Mouse (Mus musculus) heart, postnatal 25 days (tissue): ENCODE results near the gene G3bp1. TPM values are rescaled to one million over a fixed set of nuclear protein-coding genes. Genes with fewer than 3 reads are reported as not detected.

Source experiments
- DNase-seq: peaks from one replicate; pipeline ENCODE4 v3.0.0; 2022; ENCODE audit warnings: low spot score
- intact Hi-C: fragments of 180-260 bp; cut with DNase I; formaldehyde crosslinking; loops from one replicate; pipeline ENCODE4 v1.15.1; 2025
- total RNA-seq, 2 experiments: library from RNA; stranded (reverse); gene quantifications; 2 replicates each; pipeline ENCODE4 v1.2.3; 2021

Gene G3bp1
- total RNA-seq, 2 experiments from 2014 or later = 39.7 to 42.8 TPM

GRCm38 (mm10) chr11:55461019-55461645, 8.4 kb upstream of the G3bp1 start, which contains the start of gene Atox1:
Atox1 (minus strand) TSS chr11:55461239.
- intact Hi-C loops = no loop called here
- DNase-seq = peak; percentile 95

- no peak for DNase-seq
- intact Hi-C loops = no loop called here
These were observed 7.3 kb upstream of the G3bp1 start for GRCm38 (mm10) chr11:55462149-55462548.

GRCm38 (mm10) chr11:55464707-55465106, 4.8 kb upstream of the G3bp1 start:
- DNase-seq = no peak
- intact Hi-C loops = no loop called here

GRCm38 (mm10) chr11:55465177-55465576, 4.3 kb upstream of the G3bp1 start:
- intact Hi-C loops = no loop called here

GRCm38 (mm10) chr11:55468012-55468411, 1.5 kb upstream of the G3bp1 start:
- intact Hi-C loops = no loop called here
- peak; percentile 22 for DNase-seq

More at GRCm38 (mm10) chr11:55465177-55465576, 4.3 kb upstream of the G3bp1 start:
- DNase-seq = no peak

GRCm38 (mm10) chr11:55468611-55469047, 856 bp upstream of the G3bp1 start:
- intact Hi-C loops = no loop called here
- no peak for DNase-seq

- intact Hi-C loops = no loop called here
- DNase-seq = no peak
These were observed 622 bp downstream of the G3bp1 start for GRCm38 (mm10) chr11:55469923-55470691.

- intact Hi-C loops = no loop called here
- DNase-seq = no peak
These were observed 1.3 kb downstream of the G3bp1 start for GRCm38 (mm10) chr11:55470761-55471160.

- DNase-seq = no peak
- intact Hi-C loops = no loop called here
These were observed 2.0 kb downstream of the G3bp1 start for GRCm38 (mm10) chr11:55471467-55471866.

GRCm38 (mm10) chr11:55473219-55473618, 3.7 kb downstream of the G3bp1 start:
- intact Hi-C loops = no loop called here
- no peak for DNase-seq

- intact Hi-C loops = no loop called here
- no peak for DNase-seq
These were observed 16.0 kb downstream of the G3bp1 start for GRCm38 (mm10) chr11:55485443-55485842.

- no peak for DNase-seq
These were observed 26.7 kb downstream of the G3bp1 start for GRCm38 (mm10) chr11:55496158-55496557.

GRCm38 (mm10) chr11:55497885-55498284, 28.4 kb downstream of the G3bp1 start:
- DNase-seq = no peak
- intact Hi-C loops = no loop called here

More at GRCm38 (mm10) chr11:55496158-55496557, 26.7 kb downstream of the G3bp1 start:
- intact Hi-C loops = no loop called here

- intact Hi-C loops = no loop called here
- DNase-seq = no peak
These were observed 32.6 kb downstream of the G3bp1 start for GRCm38 (mm10) chr11:55501955-55502531.

- intact Hi-C loops = no loop called here
- DNase-seq = no peak
These were observed 33.4 kb downstream of the G3bp1 start for GRCm38 (mm10) chr11:55502886-55503285.

GRCm38 (mm10) chr11:55505485-55505884, 36.0 kb downstream of the G3bp1 start:
- DNase-seq = no peak
- intact Hi-C loops = no loop called here

GRCm38 (mm10) chr11:55511374-55511773, 41.9 kb downstream of the G3bp1 start:
- DNase-seq = no peak
- intact Hi-C loops = no loop called here

- intact Hi-C loops = no loop called here
- DNase-seq = no peak
These were observed 48.2 kb downstream of the G3bp1 start for GRCm38 (mm10) chr11:55517666-55518065.

- DNase-seq = no peak
- intact Hi-C loops = loop anchor here (1.0 kb wide), 2 partner anchors 472 to 586 kb away; no protein-coding TSS in a partner anchor
These were observed 49.6 kb downstream of the G3bp1 start for GRCm38 (mm10) chr11:55518806-55519674.

GRCm38 (mm10) chr11:55530741-55531140, 61.3 kb downstream of the G3bp1 start:
- intact Hi-C loops = no loop called here

More at GRCm38 (mm10) chr11:55530741-55531140, 61.3 kb downstream of the G3bp1 start:
- DNase-seq = no peak
